Mouse (Mus musculus) adrenal gland, adult 18-20 months (tissue): Measurements from ENCODE around the gene Grip1. TPM values are rescaled to one million over a fixed set of nuclear protein-coding genes. Genes with fewer than 3 reads are reported as not detected.
"Not testable (repeated sequence)": the region's sequence is repeated elsewhere in the genome, so short reads cannot be mapped to it uniquely, and the experiment has no call there.

Source experiments
- DNase-seq, 2 experiments: peaks; one replicate each; pipeline ENCODE4 v3.0.0; 2021 to 2022; ENCODE audit warnings: low spot score in 2 of 2
- total RNA-seq, 2 experiments: library from RNA; stranded (reverse); gene quantifications; 1 replicate in 1 of 2; 2 replicates in 1 of 2; pipeline ENCODE4 v1.2.3; 2021

Gene Grip1
- total RNA-seq, 2 experiments from 2014 or later: 0.29 to 0.30 TPM

- no peak for DNase-seq
These were observed 580.2 kb downstream of the Grip1 start for GRCm38 (mm10) chr10:120033866-120034265.

GRCm38 (mm10) chr10:120035211-120035733 lies 581.6 kb downstream of the Grip1 start:
- DNase-seq: no peak

- DNase-seq: no peak
These were observed 582.2 kb downstream of the Grip1 start for GRCm38 (mm10) chr10:120035824-120036223.

- DNase-seq: no peak
These were observed 584.6 kb downstream of the Grip1 start for GRCm38 (mm10) chr10:120038194-120038593.

GRCm38 (mm10) chr10:120044237-120044636 lies 590.6 kb downstream of the Grip1 start:
- DNase-seq: no peak

- no peak for DNase-seq
These were observed 591.1 kb downstream of the Grip1 start for GRCm38 (mm10) chr10:120044714-120045234.

- DNase-seq: no peak
These were observed 607.1 kb downstream of the Grip1 start for GRCm38 (mm10) chr10:120060579-120061237.

GRCm38 (mm10) chr10:120061238-120062130 lies 607.9 kb downstream of the Grip1 start:
- DNase-seq: no peak

- peak; percentile 41 to 58 for DNase-seq
These were observed 610.8 kb downstream of the Grip1 start for GRCm38 (mm10) chr10:120064424-120064823.

- DNase-seq: no peak
These were observed 612.7 kb downstream of the Grip1 start for GRCm38 (mm10) chr10:120066319-120066718.

- no peak for DNase-seq
These were observed 624.2 kb downstream of the Grip1 start for GRCm38 (mm10) chr10:120077850-120078249.

- no peak for DNase-seq
These were observed 638.9 kb downstream of the Grip1 start for GRCm38 (mm10) chr10:120092548-120092947.

- no peak for DNase-seq
These were observed 641.5 kb downstream of the Grip1 start for GRCm38 (mm10) chr10:120095136-120095535.

- DNase-seq: no peak
These were observed 642.1 kb downstream of the Grip1 start for GRCm38 (mm10) chr10:120095716-120096115.

- DNase-seq: no peak
These were observed 643.9 kb downstream of the Grip1 start for GRCm38 (mm10) chr10:120097564-120097963.

GRCm38 (mm10) chr10:120100806-120101205 lies 647.2 kb downstream of the Grip1 start:
- DNase-seq: no peak

- no peak for DNase-seq
These were observed 658.2 kb downstream of the Grip1 start for GRCm38 (mm10) chr10:120111691-120112319.

GRCm38 (mm10) chr10:120112507-120113396 lies 659.1 kb downstream of the Grip1 start, which contains the start of gene Helb:
Gene Helb (minus strand): TSS chr10:120112987.
- peak; percentile 98 for DNase-seq

- not testable (repeated sequence) for DNase-seq
These were observed 659.9 kb downstream of the Grip1 start for GRCm38 (mm10) chr10:120113482-120113881.

- no peak for DNase-seq
These were observed 660.4 kb downstream of the Grip1 start for GRCm38 (mm10) chr10:120113980-120114379.
